Mouse (Mus musculus): Measurements from ENCODE around the gene Sec16b. TPM values are rescaled to one million over a fixed set of nuclear protein-coding genes. Genes with fewer than 3 reads are reported as not detected.

Sec16b gene
- polyA plus RNA-seq, 1 experiment from 2014 or later = 1.1 TPM

Other genes starting within 250 kb of the Sec16b start
- 11.0 and 11.1 TPM in 2 replicates for gene Rasal2, start 94.1 kb upstream of the Sec16b start, polyA plus RNA-seq (2014; fragmentation: Nextera tagmentation; extraction: Ambion mirVana)
- gene Cryzl2, start 48.2 kb upstream of the Sec16b start, polyA plus RNA-seq (2014; fragmentation: Nextera tagmentation; extraction: Ambion mirVana) = 8.0 and 9.7 TPM in 2 replicates